Mouse (Mus musculus): ENCODE measurements around the gene Lonp1. TPM values are rescaled to one million over a fixed set of nuclear protein-coding genes. Genes with fewer than 3 reads are reported as not detected.
"Not testable (repeated sequence)": the region's sequence is repeated elsewhere in the genome, so short reads cannot be mapped to it uniquely, and the experiment has no call there.

Lonp1 gene
- polyA plus RNA-seq, 1 experiment from 2014 or later, result 23.4 TPM

GRCm38 (mm10) chr17:56651801-56652200 is 25.1 kb upstream of the Lonp1 start:
- DNase-seq (ENCODE audit: low spot score), result peak; percentile 62
- Histone ChIP-seq H3K27ac (ENCODE audit: low read length) (no peak overlapping the region), H3K9ac (replicated peaks; ENCODE audit: low read depth) (no peak overlapping the region), H3K36me3 (ENCODE audit: insufficient read depth, low read length) (no peaks in the 10 kb centered on the region), H3K27me3 (replicated peaks; ENCODE audit: insufficient read depth, low read length) (no peaks in the 10 kb centered on the region), H3K4me2 (replicated peaks; ENCODE audit: low read depth, low read length) (no peak overlapping the region), H3K4me3 (ENCODE audit: low read depth, low read length) (no peak overlapping the region), H3K9me3 (ENCODE audit: low read length) (no peaks in the 10 kb centered on the region), H3K4me1 (ENCODE audit: insufficient read depth, low read depth, low read length) (no peaks in the 10 kb centered on the region)
- WGBS, result 20% methylated on average over 10 of the region's 10 CpGs
- peak; percentile 65 for ATAC-seq
- TF ChIP-seq EP300 (IDR thresholded peaks at IDR 0.05) (no peak), CTCF (IDR thresholded peaks at IDR 0.05) (no peak)

- no peak for DNase-seq (ENCODE audit: low spot score)
- WGBS, result 40% methylated on average over 12 of the region's 13 CpGs
- H3K4me3 ChIP-seq (ENCODE audit: low read depth, low read length), result no peak overlapping the region
- ATAC-seq, result peak; percentile 19; the same call in 1 of the 2 replicates
- H3K36me3 ChIP-seq (ENCODE audit: insufficient read depth, low read length), result no peaks in the 10 kb centered on the region
- TF ChIP-seq EP300 (IDR thresholded peaks at IDR 0.05) (no peak), CTCF (IDR thresholded peaks at IDR 0.05) (no peak)
- no peak overlapping the region for H3K4me2 ChIP-seq (replicated peaks; ENCODE audit: low read depth, low read length)
- H3K27ac ChIP-seq (ENCODE audit: low read length), result no peak overlapping the region
- no peaks in the 10 kb centered on the region for H3K27me3 ChIP-seq (replicated peaks; ENCODE audit: insufficient read depth, low read length)
- H3K4me1 ChIP-seq (ENCODE audit: insufficient read depth, low read depth, low read length), result no peaks in the 10 kb centered on the region
- H3K9ac ChIP-seq (replicated peaks; ENCODE audit: low read depth), result no peak overlapping the region
- no peaks in the 10 kb centered on the region for H3K9me3 ChIP-seq (ENCODE audit: low read length)
Observed at GRCm38 (mm10) chr17:56647546-56647945, 20.9 kb upstream of the Lonp1 start.

- Histone ChIP-seq H3K27ac (ENCODE audit: low read length) (no peak overlapping the region), H3K27me3 (replicated peaks; ENCODE audit: insufficient read depth, low read length) (no peaks in the 10 kb centered on the region), H3K36me3 (ENCODE audit: insufficient read depth, low read length) (no peaks in the 10 kb centered on the region), H3K9ac (replicated peaks; ENCODE audit: low read depth) (no peak overlapping the region), H3K4me1 (ENCODE audit: insufficient read depth, low read depth, low read length) (no peaks in the 10 kb centered on the region), H3K4me2 (replicated peaks; ENCODE audit: low read depth, low read length) (no peak overlapping the region), H3K9me3 (ENCODE audit: low read length) (no peaks in the 10 kb centered on the region), H3K4me3 (ENCODE audit: low read depth, low read length) (no peak overlapping the region)
- no peak for TF ChIP-seq EP300 (IDR thresholded peaks at IDR 0.05)
- no peak for TF ChIP-seq CTCF (IDR thresholded peaks at IDR 0.05)
- no peak for ATAC-seq
- WGBS, result 82% methylated on average over 4 of the region's 4 CpGs
- DNase-seq (ENCODE audit: low spot score), result no peak
Observed at GRCm38 (mm10) chr17:56643237-56643636, 16.6 kb upstream of the Lonp1 start.

GRCm38 (mm10) chr17:56634023-56634422 is 7.3 kb upstream of the Lonp1 start:
- DNase-seq (ENCODE audit: low spot score) (no peak), ATAC-seq (no peak)
- no peaks in the 10 kb centered on the region for H3K4me1 ChIP-seq (ENCODE audit: insufficient read depth, low read depth, low read length)
- no peak overlapping the region for H3K4me3 ChIP-seq (ENCODE audit: low read depth, low read length)
- no peaks in the 10 kb centered on the region for H3K9me3 ChIP-seq (ENCODE audit: low read length)
- no peak for TF ChIP-seq EP300 (IDR thresholded peaks at IDR 0.05)
- no peak for TF ChIP-seq CTCF (IDR thresholded peaks at IDR 0.05)
- WGBS, result 85% methylated on average over 6 of the region's 6 CpGs
- H3K27me3 ChIP-seq (replicated peaks; ENCODE audit: insufficient read depth, low read length), result no peaks in the 10 kb centered on the region
- no peaks in the 10 kb centered on the region for H3K36me3 ChIP-seq (ENCODE audit: insufficient read depth, low read length)
- no peak overlapping the region for H3K27ac ChIP-seq (ENCODE audit: low read length)
- no peak overlapping the region for H3K9ac ChIP-seq (replicated peaks; ENCODE audit: low read depth)
- no peak overlapping the region for H3K4me2 ChIP-seq (replicated peaks; ENCODE audit: low read depth, low read length)

- TF ChIP-seq CTCF (IDR thresholded peaks at IDR 0.05) (no peak), EP300 (IDR thresholded peaks at IDR 0.05) (no peak)
- no peak for DNase-seq (ENCODE audit: low spot score)
- H3K9me3 ChIP-seq (ENCODE audit: low read length), result no peaks in the 10 kb centered on the region
- H3K9ac ChIP-seq (replicated peaks; ENCODE audit: low read depth), result no peak overlapping the region
- no peak overlapping the region for H3K4me2 ChIP-seq (replicated peaks; ENCODE audit: low read depth, low read length)
- ATAC-seq, result no peak
- H3K36me3 ChIP-seq (ENCODE audit: insufficient read depth, low read length), result no peaks in the 10 kb centered on the region
- H3K4me1 ChIP-seq (ENCODE audit: insufficient read depth, low read depth, low read length), result peaks cover 6% of the 10 kb centered on the region; the same call in 1 of the 2 replicates
- H3K27ac ChIP-seq (ENCODE audit: low read length), result no peak overlapping the region
- no peaks in the 10 kb centered on the region for H3K27me3 ChIP-seq (replicated peaks; ENCODE audit: insufficient read depth, low read length)
- 54% methylated on average over 4 of the region's 4 CpGs for WGBS
- no peak overlapping the region for H3K4me3 ChIP-seq (ENCODE audit: low read depth, low read length)
Observed at GRCm38 (mm10) chr17:56631807-56632206, 5.1 kb upstream of the Lonp1 start.

- H3K27ac ChIP-seq (ENCODE audit: low read length); DNase-seq (ENCODE audit: low spot score); H3K9ac ChIP-seq (replicated peaks; ENCODE audit: low read depth); H3K9me3 ChIP-seq (ENCODE audit: low read length); ATAC-seq; H3K4me1 ChIP-seq (ENCODE audit: insufficient read depth, low read depth, low read length); H3K4me2 ChIP-seq (replicated peaks; ENCODE audit: low read depth, low read length); H3K36me3 ChIP-seq (ENCODE audit: insufficient read depth, low read length); H3K4me3 ChIP-seq (ENCODE audit: low read depth, low read length); H3K27me3 ChIP-seq (replicated peaks; ENCODE audit: insufficient read depth, low read length): not testable (repeated sequence)
- WGBS, result 71% methylated on average over 24 of the region's 27 CpGs
Observed at GRCm38 (mm10) chr17:56629800-56630781, 3.4 kb upstream of the Lonp1 start.
